Mouse (Mus musculus): ENCODE results near the gene Gm3029. TPM values are rescaled to one million over a fixed set of nuclear protein-coding genes. Genes with fewer than 3 reads are reported as not detected.

The Gm3029 gene
- not detected in 2 replicates for total RNA-seq (2023)

DNA sequence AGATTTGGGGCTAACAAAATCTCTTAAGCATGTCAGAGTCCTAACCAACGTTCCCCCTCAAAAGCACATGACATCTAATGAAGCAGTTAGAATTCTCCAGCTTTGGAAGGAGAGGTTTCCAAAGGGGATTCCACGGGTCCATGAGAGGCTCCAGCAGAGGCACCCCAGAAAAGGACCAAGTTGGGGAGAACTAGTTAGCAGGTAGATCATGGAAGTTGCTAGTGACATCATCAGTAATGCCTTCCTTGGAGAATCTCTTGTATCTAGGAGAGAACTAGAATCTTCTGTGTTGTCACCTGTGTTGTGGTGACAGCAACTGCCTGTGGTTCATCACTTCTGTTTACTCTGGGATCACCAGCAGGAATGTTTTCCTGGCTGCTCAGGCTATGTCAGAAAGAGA lies at the start of gene Gm3029:
Gene Gm3029 (plus strand): TSS at position 301 of the 400 bp plus-strand sequence.

DNA sequence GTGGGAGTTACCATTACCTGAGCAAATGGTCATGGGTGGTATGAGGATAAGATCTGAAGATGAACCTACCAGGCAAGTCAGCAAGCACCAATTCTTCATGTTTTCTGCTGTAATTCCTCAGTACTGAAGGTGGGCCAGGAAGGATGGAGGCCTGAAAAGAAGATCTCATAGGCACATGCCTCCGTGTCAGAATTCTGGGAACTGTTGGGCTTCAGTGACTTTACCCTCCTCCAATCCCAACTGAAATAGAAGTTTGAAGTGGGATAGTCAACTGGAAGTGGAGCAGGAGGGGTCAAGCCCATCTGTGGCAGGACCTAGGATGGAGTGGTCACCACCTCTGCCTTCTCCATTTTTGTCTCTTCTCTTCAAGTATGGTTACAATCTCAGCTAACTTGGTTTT lies 47.7 kb upstream of the Gm3029 start, which contains the start of gene Gm2916:
Gene Gm2916 (plus strand): TSS at position 301 of the 400 bp plus-strand sequence.

DNA sequence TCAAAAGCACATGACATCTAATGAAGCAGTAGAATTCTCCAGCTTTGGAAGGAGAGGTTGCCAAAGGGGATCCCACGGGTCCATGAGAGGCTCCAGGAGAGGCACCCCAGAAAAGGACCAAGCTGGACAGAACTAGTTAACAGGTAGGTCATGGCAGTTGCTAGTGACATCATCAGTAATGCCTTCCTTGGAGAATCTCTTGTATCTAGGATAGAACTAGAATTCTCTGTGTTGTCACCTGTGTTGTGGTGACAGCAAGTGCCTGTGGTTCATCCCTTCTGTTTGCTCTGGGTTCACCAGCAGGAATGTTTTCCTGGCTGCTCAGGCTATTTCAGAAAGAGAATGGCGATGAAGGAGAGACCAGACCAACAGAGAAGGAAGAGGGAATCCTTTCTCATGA lies 31.7 kb downstream of the Gm3029 start, which contains the start of gene Gm3095:
Gene Gm3095 (plus strand): TSS at position 301 of the 400 bp plus-strand sequence.

Other genes starting within 250 kb of the Gm3029 start
- not detected in 2 replicates for gene Gm3043, start 243.0 kb upstream of the Gm3029 start, total RNA-seq (2023)
- gene Gm3002, start 121.7 kb upstream of the Gm3029 start, total RNA-seq (2023), result not detected in 2 replicates
- gene Gm3033, start 85.5 kb upstream of the Gm3029 start, total RNA-seq (2023), result not detected in 2 replicates
- not detected in 2 replicates for gene Gm2916, start 47.6 kb upstream of the Gm3029 start, total RNA-seq (2023)
- not detected in 2 replicates for gene Gm3095, start 31.8 kb downstream of the Gm3029 start, total RNA-seq (2023)
- gene Gm3099, start 66.6 kb downstream of the Gm3029 start, total RNA-seq (2023), result not detected in 2 replicates
- not detected in 2 replicates for gene Gm5796, start 92.2 kb downstream of the Gm3029 start, total RNA-seq (2023)
- not detected in 2 replicates for gene Gm3115, start 152.4 kb downstream of the Gm3029 start, total RNA-seq (2023)
- not detected in 2 replicates for gene Gm8108, start 178.8 kb downstream of the Gm3029 start, total RNA-seq (2023)
- gene Gm3127, start 233.3 kb downstream of the Gm3029 start, total RNA-seq (2023), result not detected in 2 replicates